20 mouse cellular contexts compared by ENCODE assay signal in the genomic region with DNA sequence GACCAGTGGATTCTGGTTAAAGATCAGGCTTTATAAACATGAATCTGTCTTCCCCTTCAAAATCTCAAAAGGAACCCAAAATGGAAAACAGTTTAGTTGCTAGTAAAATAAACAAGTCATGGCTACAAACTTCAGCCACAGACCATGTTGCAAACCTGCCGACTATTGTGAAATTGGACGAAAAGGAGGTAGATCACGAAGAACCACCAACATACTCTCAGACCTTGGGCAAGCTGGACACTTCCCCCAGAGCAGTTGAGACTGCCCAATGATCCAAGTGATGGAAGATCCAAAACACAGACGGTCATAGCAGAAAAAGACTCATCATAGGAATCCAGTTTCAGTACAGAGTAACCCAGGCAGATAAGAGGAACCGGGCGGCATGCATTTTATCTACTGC.
"Had no signal": no experiment of that assay in that cellular context is flagged by ENCODE, and none has a peak within 500 bp of the region (broad histone marks: within the 10 kb centered on the region; RNA-seq: fewer than 3 reads in every experiment).

No protein-coding gene starts in this region.

- H3K36me3 ChIP-seq: intestine, embryonic 15.5 days; kidney, embryonic 15.5 days; liver, embryonic 13.5 days; midbrain, embryonic 15.5 days; neural tube, embryonic 13.5 days; stomach, embryonic 15.5 days had no signal

- DNase-seq: kidney, adult 11 months; kidney, adult 8-10 months; kidney, postnatal 25 days; layer of hippocampus, postnatal 36 days; liver, embryonic 13.5 days; lung, adult 2 months; retina, postnatal 1 day; right cerebral cortex, postnatal 25 days; spleen, adult 18-20 months; thymus, adult 18-20 months; thymus, postnatal 36 days had no signal

- H3K4me3 ChIP-seq: intestine, embryonic 15.5 days; kidney, embryonic 15.5 days; left cerebral cortex, adult 2 months; liver, embryonic 13.5 days; midbrain, embryonic 15.5 days; myocyte; neural tube, embryonic 13.5 days; stomach, embryonic 15.5 days had no signal

- H3K4me1 ChIP-seq: intestine, embryonic 15.5 days; liver, embryonic 13.5 days; midbrain, embryonic 15.5 days; neural tube, embryonic 13.5 days had no signal

- H3K9ac ChIP-seq: intestine, embryonic 15.5 days; kidney, embryonic 15.5 days; liver, embryonic 13.5 days; midbrain, embryonic 15.5 days; neural tube, embryonic 13.5 days; stomach, embryonic 15.5 days had no signal

- ATAC-seq: intestine, embryonic 15.5 days; midbrain, embryonic 15.5 days had no signal

- H3K9me3 ChIP-seq: intestine, embryonic 15.5 days; liver, embryonic 13.5 days; midbrain, embryonic 15.5 days; neural tube, embryonic 13.5 days; stomach, embryonic 15.5 days had no signal

- H3K27me3 ChIP-seq: intestine, embryonic 15.5 days; kidney, embryonic 15.5 days; liver, embryonic 13.5 days; midbrain, embryonic 15.5 days; neural tube, embryonic 13.5 days; stomach, embryonic 15.5 days had no signal

- H3K4me2 ChIP-seq: intestine, embryonic 15.5 days; kidney, embryonic 15.5 days; liver, embryonic 13.5 days; midbrain, embryonic 11.5 days; midbrain, embryonic 15.5 days; neural tube, embryonic 13.5 days; stomach, embryonic 15.5 days had no signal

- H3K27ac ChIP-seq: intestine, embryonic 15.5 days; kidney, embryonic 15.5 days; left cerebral cortex, adult 2 months; liver, embryonic 13.5 days; macrophage; midbrain, embryonic 15.5 days; neural tube, embryonic 13.5 days; stomach, embryonic 15.5 days had no signal
